Mouse (Mus musculus) heart, postnatal 0 days (tissue): ENCODE results near the gene Pdcl3.

Experiments
- CTCF ChIP-seq: IDR thresholded peaks from 2 replicates; pipeline ENCODE4 v1.5.1; 2016; ENCODE audit warnings: antibody characterized with exemption, control low read depth, low read depth
- EP300 ChIP-seq: IDR thresholded peaks from 2 replicates; pipeline ENCODE4 v1.6.1; 2016; ENCODE audit warnings: antibody characterized with exemption, low read depth

- TF ChIP-seq EP300, result no peak
- TF ChIP-seq CTCF, result no peak
Observed at GRCm38 (mm10) chr1:38988357-38988756, 2.9 kb downstream of the Pdcl3 start.
